In genomic region chr6:5038140-5038749, GRCm38 (mm10) we compare ENCODE assay signal across 18 mouse cellular contexts.
DNase-seq lines count a peak whose midpoint lies in the region; ATAC-seq and TF ChIP-seq lines count a peak whose summit lies in the region.
"Had no signal": no experiment of that assay in that cellular context is flagged by ENCODE, and none has a peak within 500 bp of the region (broad histone marks: within the 10 kb centered on the region; RNA-seq: fewer than 3 reads in every experiment).

No protein-coding gene starts in this region.

- H3K27me3 ChIP-seq in midbrain, embryonic 11.5 days (ENCODE audit: control insufficient read depth, insufficient read depth, low read length), result no peaks in the 10 kb centered on the region
- no peaks in the 10 kb centered on the region for H3K27me3 ChIP-seq in midbrain, embryonic 10.5 days (ENCODE audit: low read depth, poor library complexity, severe bottlenecking)
- H3K27me3 ChIP-seq in midbrain, embryonic 15.5 days (replicated peaks), result no peaks in the 10 kb centered on the region
- H3K27me3 ChIP-seq in hindbrain, embryonic 11.5 days (ENCODE audit: control insufficient read depth, insufficient read depth, low read length), result no peaks in the 10 kb centered on the region
- no peaks in the 10 kb centered on the region for H3K27me3 ChIP-seq in forebrain, embryonic 16.5 days (replicated peaks; ENCODE audit: control insufficient read depth, insufficient read depth, low read length)
- H3K27me3 ChIP-seq: forebrain, embryonic 13.5 days; heart, embryonic 15.5 days had no signal

- H3K36me3 ChIP-seq in midbrain, embryonic 11.5 days (ENCODE audit: control insufficient read depth, insufficient read depth, low read length), result no peaks in the 10 kb centered on the region
- H3K36me3 ChIP-seq in midbrain, embryonic 10.5 days, result no peaks in the 10 kb centered on the region
- no peaks in the 10 kb centered on the region for H3K36me3 ChIP-seq in midbrain, embryonic 15.5 days (replicated peaks)
- no peaks in the 10 kb centered on the region for H3K36me3 ChIP-seq in hindbrain, embryonic 11.5 days (ENCODE audit: control insufficient read depth, insufficient read depth, low read length)
- H3K36me3 ChIP-seq in forebrain, embryonic 16.5 days (ENCODE audit: control insufficient read depth, insufficient read depth), result no peaks in the 10 kb centered on the region
- H3K36me3 ChIP-seq: embryonic facial prominence, embryonic 10.5 days; heart, embryonic 15.5 days had no signal

- TF ChIP-seq CTCF in layer of hippocampus, adult 2 months (conservative IDR thresholded peaks at IDR 0.05), result no peak

- ATAC-seq in midbrain, embryonic 11.5 days (ENCODE audit: low FRiP score), result no peak
- peak; percentile 60 for ATAC-seq in megakaryocyte progenitor cell, adult 5-6 weeks (replicated peaks; ENCODE audit: poor library complexity)
- ATAC-seq in midbrain, embryonic 15.5 days (replicated peaks), result peak; percentile 57
- no peak for ATAC-seq in hindbrain, embryonic 11.5 days (ENCODE audit: low FRiP score)
- ATAC-seq in forebrain, embryonic 16.5 days, result no peak
- ATAC-seq: forebrain, embryonic 13.5 days had no signal

- H3K4me1 ChIP-seq in midbrain, embryonic 11.5 days (ENCODE audit: control insufficient read depth, insufficient read depth, low read length), result no peaks in the 10 kb centered on the region
- no peaks in the 10 kb centered on the region for H3K4me1 ChIP-seq in midbrain, embryonic 10.5 days
- no peaks in the 10 kb centered on the region for H3K4me1 ChIP-seq in midbrain, embryonic 15.5 days
- H3K4me1 ChIP-seq in hindbrain, embryonic 11.5 days (replicated peaks; ENCODE audit: control insufficient read depth, insufficient read depth, low read length), result no peaks in the 10 kb centered on the region; the same call in 1 of the 2 replicates
- no peaks in the 10 kb centered on the region for H3K4me1 ChIP-seq in forebrain, embryonic 16.5 days (replicated peaks; ENCODE audit: control insufficient read depth, insufficient read depth, low read length)
- H3K4me1 ChIP-seq: embryonic facial prominence, embryonic 10.5 days; forebrain, embryonic 13.5 days had no signal

- WGBS in midbrain, embryonic 11.5 days, result 91% methylated on average over 2 of the region's 2 CpGs
- WGBS in midbrain, embryonic 10.5 days, result 83% methylated on average over 2 of the region's 2 CpGs
- WGBS in midbrain, embryonic 15.5 days, result 79% methylated on average over 2 of the region's 2 CpGs
- 88% methylated on average over 2 of the region's 2 CpGs for WGBS in hindbrain, embryonic 11.5 days
- 87% methylated on average over 2 of the region's 2 CpGs for WGBS in forebrain, embryonic 16.5 days

- H3K27ac ChIP-seq in midbrain, embryonic 11.5 days (ENCODE audit: low read depth, low read length), result no peak overlapping the region
- H3K27ac ChIP-seq in midbrain, embryonic 10.5 days (replicated peaks), result no peak overlapping the region
- no peak overlapping the region for H3K27ac ChIP-seq in midbrain, embryonic 15.5 days
- no peak overlapping the region for H3K27ac ChIP-seq in layer of hippocampus, adult 2 months
- H3K27ac ChIP-seq in hindbrain, embryonic 11.5 days (ENCODE audit: low read depth, low read length), result no peak overlapping the region
- no peak overlapping the region for H3K27ac ChIP-seq in forebrain, embryonic 16.5 days (ENCODE audit: low read length)
- H3K27ac ChIP-seq: embryonic facial prominence, embryonic 10.5 days; forebrain, embryonic 13.5 days; heart, embryonic 15.5 days; hindbrain, embryonic 14.5 days had no signal

- H3K9ac ChIP-seq in midbrain, embryonic 11.5 days (ENCODE audit: low read length), result no peak overlapping the region
- no peak overlapping the region for H3K9ac ChIP-seq in midbrain, embryonic 15.5 days
- H3K9ac ChIP-seq in hindbrain, embryonic 11.5 days (ENCODE audit: low read depth, low read length), result no peak overlapping the region
- no peak overlapping the region for H3K9ac ChIP-seq in forebrain, embryonic 16.5 days (replicated peaks; ENCODE audit: low read depth, low read length)
- H3K9ac ChIP-seq: forebrain, embryonic 13.5 days; heart, embryonic 15.5 days; hindbrain, embryonic 14.5 days had no signal

- no peak overlapping the region for H3K4me2 ChIP-seq in midbrain, embryonic 11.5 days
- H3K4me2 ChIP-seq in midbrain, embryonic 15.5 days, result no peak overlapping the region
- no peak overlapping the region for H3K4me2 ChIP-seq in hindbrain, embryonic 11.5 days (replicated peaks; ENCODE audit: low read depth, low read length)
- no peak overlapping the region for H3K4me2 ChIP-seq in forebrain, embryonic 16.5 days (ENCODE audit: low read length)
- H3K4me2 ChIP-seq: forebrain, embryonic 13.5 days; heart, embryonic 15.5 days; hindbrain, embryonic 14.5 days had no signal

- H3K4me3 ChIP-seq in midbrain, embryonic 11.5 days (ENCODE audit: low read depth, low read length), result no peak overlapping the region
- H3K4me3 ChIP-seq in midbrain, embryonic 10.5 days, result no peak overlapping the region
- H3K4me3 ChIP-seq in midbrain, embryonic 15.5 days, result no peak overlapping the region
- no peak overlapping the region for H3K4me3 ChIP-seq in layer of hippocampus, adult 2 months
- H3K4me3 ChIP-seq in hindbrain, embryonic 11.5 days (ENCODE audit: low read depth, low read length), result no peak overlapping the region
- H3K4me3 ChIP-seq in forebrain, embryonic 16.5 days (replicated peaks; ENCODE audit: low read length), result no peak overlapping the region
- H3K4me3 ChIP-seq: embryonic facial prominence, embryonic 10.5 days; forebrain, embryonic 13.5 days; heart, embryonic 15.5 days had no signal

- no peaks in the 10 kb centered on the region for H3K9me3 ChIP-seq in midbrain, embryonic 11.5 days (ENCODE audit: control insufficient read depth, low read length)
- H3K9me3 ChIP-seq in midbrain, embryonic 10.5 days (replicated peaks), result no peaks in the 10 kb centered on the region
- H3K9me3 ChIP-seq in midbrain, embryonic 15.5 days, result no peaks in the 10 kb centered on the region
- H3K9me3 ChIP-seq in hindbrain, embryonic 11.5 days (ENCODE audit: control insufficient read depth, low read length), result no peaks in the 10 kb centered on the region
- H3K9me3 ChIP-seq in forebrain, embryonic 16.5 days (ENCODE audit: control insufficient read depth, low read length), result no peaks in the 10 kb centered on the region
- H3K9me3 ChIP-seq: embryonic facial prominence, embryonic 10.5 days; forebrain, embryonic 13.5 days; heart, embryonic 15.5 days had no signal

- DNase-seq in midbrain, embryonic 11.5 days (ENCODE audit: low spot score, missing footprints), result peak; percentile 17
- DNase-seq in midbrain, embryonic 10.5 days (ENCODE audit: low spot score), result no peak
- no peak for DNase-seq in layer of hippocampus, adult 2 months (ENCODE audit: low spot score in 2 of 2)
- DNase-seq in hindbrain, embryonic 11.5 days (ENCODE audit: low spot score), result no peak
- DNase-seq: adrenal gland, postnatal 10 days; cerebellum, adult 18-20 months; cerebellum, adult 9-11 months; cerebellum, postnatal 36 days; gastrocnemius, postnatal 36 days; heart, adult 11 months; heart, postnatal 14 days had no signal

Comparison
In these comparisons a context has a peak if more than half of its experiments do, and no peak if none do; other contexts are left out.
1. ATAC-seq: peak in megakaryocyte progenitor cell, adult 5-6 weeks (single experiment) and midbrain, embryonic 15.5 days (single experiment); none in midbrain, embryonic 11.5 days (single experiment), hindbrain, embryonic 11.5 days (single experiment) and forebrain, embryonic 16.5 days (single experiment).